Mouse (Mus musculus) lung, adult 10 weeks (tissue): ENCODE results near the gene Dnase1l2. TPM values are rescaled to one million over a fixed set of nuclear protein-coding genes. Genes with fewer than 3 reads are reported as not detected.

Experiments used
- polyA plus RNA-seq: library from polyadenylated mRNA; stranded (reverse); fragments of 350-450 nt; fragmentation: Illumina TruSeq; extraction: RNeasy Lipid Tissue Mini Kit (QIAGEN cat#74804); gene quantifications from one replicate; pipeline ENCODE4 v1.2.3, GENCODE M21; 2014; ENCODE audit warnings: low read depth, low replicate concordance; ENCODE audit not compliant: insufficient read depth

Gene Dnase1l2
- polyA plus RNA-seq = 4.0 TPM

DNA sequence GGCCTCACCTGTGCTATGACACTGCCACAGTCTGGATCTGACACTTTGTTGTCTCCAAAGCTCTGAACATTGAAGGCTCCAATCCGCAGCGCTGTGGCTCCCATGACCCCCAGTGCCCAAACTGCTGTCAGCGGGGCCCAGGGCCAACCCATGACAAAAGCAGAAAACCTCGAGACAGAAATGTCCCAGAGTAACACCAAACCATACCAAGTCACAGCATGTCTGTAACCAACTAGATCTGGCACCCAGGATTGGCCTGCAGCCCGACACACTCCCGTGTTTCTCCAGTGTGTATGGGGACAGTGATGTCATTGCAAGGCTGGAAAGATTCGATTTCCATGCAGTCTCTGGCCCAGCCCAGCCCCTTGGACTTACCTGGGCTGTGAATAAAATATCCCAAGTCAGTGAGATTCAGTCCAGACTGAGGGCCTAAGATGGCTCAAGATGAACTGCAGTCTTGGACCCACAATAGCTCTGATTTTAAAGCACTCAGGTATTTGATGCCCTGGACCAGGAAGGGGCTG, at the start of gene Dnase1l2:
Gene Dnase1l2 (minus strand): TSS at position 474 of the 524 bp plus-strand sequence.

GRCm38 (mm10) chr17:24488186-24488661, 45.3 kb upstream of the Dnase1l2 start, which contains the start of gene Caskin1:
TSS of gene Caskin1 (plus strand) at chr17:24488601.

DNA sequence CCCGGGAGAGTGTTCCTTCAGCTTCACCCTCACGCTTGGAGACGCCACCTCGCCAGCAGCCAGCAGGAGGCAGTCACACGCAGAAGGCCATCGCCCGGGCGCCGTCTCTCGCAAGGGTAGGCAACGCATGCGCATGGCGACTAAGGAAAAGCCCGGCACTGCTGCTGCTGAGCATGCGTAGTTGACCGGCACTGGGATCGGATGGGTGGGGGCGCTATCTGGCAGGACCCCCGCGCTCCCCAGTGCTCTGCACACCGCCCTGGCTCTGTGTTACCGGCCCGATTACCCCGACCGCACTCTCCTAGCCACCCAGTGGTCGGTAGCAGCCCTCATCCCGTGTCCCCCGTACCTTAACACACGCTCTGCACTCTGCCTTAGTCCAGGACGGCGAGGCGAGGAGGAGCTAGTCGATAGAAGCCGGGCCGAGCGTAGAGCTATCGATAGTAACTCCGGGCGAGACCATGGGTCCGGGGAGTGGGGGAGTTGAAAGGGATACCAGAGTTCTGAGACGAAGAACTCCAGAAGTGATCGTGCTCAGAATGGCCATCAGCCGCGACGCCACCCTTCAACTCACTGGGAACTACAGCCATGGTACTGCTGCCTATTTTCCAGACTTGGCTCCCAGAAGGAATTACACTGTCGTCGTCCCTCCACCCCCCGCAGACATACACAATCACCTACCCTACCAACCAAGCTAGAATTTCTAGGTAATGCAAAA, 35.9 kb upstream of the Dnase1l2 start, which contains the start of gene Mlst8:
Gene Mlst8 (minus strand): TSS at position 416 of the 718 bp plus-strand sequence.

DNA sequence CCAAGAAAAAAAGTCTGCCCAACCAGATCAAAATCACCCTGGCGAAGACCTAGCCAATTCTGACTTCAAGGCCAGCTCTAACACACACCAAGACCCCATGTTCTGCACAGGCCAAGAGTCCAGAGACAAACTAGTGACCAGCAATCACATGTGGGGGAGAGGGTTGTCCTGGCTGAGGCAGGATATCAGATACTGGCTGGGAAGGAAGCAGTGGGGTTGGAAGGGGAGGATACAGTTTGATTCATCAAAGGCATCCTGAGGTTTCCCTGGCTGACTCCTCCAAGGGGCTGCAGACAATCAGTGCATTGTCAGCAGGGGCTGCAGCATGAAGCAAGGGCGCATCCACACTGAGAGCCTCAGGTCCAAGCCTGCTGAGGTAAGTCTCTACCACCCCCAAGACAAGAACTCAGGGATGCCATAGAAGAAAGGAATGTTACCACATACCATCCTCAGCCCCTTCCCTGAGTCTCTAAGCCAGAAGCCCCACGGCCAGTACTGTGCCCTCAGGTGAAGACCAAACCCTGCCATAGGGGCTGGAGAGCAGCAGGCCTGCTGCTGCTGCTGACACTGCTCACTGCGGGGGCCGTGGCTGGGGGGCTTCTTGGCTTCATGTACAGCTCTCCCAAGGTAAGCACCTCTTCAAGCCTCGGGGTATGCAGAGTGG, 30.8 kb upstream of the Dnase1l2 start, which contains the start of gene Bricd5:
Gene Bricd5 (plus strand): TSS at position 273 of the 664 bp plus-strand sequence.

GRCm38 (mm10) chr17:24469910-24470602, 27.2 kb upstream of the Dnase1l2 start, which contains the start of the genes E4f1 and Pgp:
TSS of gene E4f1 (minus strand) at chr17:24470313.
TSS of gene Pgp (plus strand) at chr17:24470392.

DNA sequence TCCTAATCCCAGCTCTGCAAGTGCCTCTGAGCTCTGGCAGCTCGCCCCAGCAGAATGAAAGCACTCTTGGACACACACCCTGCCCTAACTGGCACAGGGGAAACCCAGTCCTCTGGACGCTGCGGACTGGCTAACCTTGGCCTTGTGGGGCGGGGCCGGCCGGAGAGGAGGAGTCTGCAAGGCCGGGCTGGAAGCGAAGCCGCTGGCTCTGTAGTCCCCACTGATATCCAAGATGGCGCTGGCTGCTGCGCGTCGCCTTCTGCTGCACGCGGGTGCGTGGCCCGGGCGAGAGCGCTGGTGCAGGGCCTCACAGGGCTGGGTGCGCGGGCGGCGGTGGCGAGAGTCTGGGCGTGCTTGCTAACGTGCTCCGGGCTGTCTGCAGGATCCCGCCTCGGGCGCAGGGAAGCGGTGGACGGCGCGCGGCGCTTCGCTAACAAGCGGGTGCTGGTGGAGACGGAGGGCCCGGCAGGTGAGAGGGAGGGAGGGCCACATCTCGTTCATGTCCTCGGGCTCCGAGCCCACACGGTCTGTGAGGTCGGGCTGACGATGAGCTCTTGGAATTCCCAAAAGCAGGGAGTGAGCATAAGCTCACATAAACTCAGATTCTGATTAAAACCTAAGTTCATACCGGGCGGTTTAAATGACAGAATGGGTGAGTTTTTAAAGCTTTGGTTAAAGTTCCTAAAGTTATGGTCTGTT, 16.3 kb downstream of the Dnase1l2 start, which contains the start of gene Eci1:
Gene Eci1 (plus strand): TSS at position 171 of the 699 bp plus-strand sequence.

GRCm38 (mm10) chr17:24414230-24414976, 28.5 kb downstream of the Dnase1l2 start, which contains the start of gene Rnps1:
TSS of gene Rnps1 (plus strand) at chr17:24414565.

Other genes with a start within 250 kb of the Dnase1l2 start
- 2.4 TPM for gene Tbc1d24, start 237.5 kb downstream of the Dnase1l2 start, polyA plus RNA-seq
- 2.2 TPM for gene Ntn3, start 233.6 kb downstream of the Dnase1l2 start, polyA plus RNA-seq
- 5.1 TPM for gene Tedc2, start 222.3 kb downstream of the Dnase1l2 start, polyA plus RNA-seq
- gene Ccnf, start 191.6 kb downstream of the Dnase1l2 start, polyA plus RNA-seq = 0.92 TPM
- gene Abca17, start 92.0 kb downstream of the Dnase1l2 start, polyA plus RNA-seq = 1.2 TPM
- 69.4 TPM for gene Abca3, start 91.2 kb downstream of the Dnase1l2 start, polyA plus RNA-seq
- gene Rnps1, start 28.5 kb downstream of the Dnase1l2 start, polyA plus RNA-seq = 55.3 TPM
- gene Eci1, start 16.5 kb downstream of the Dnase1l2 start, polyA plus RNA-seq = 68.8 TPM
- gene E4f1, start 27.2 kb upstream of the Dnase1l2 start, polyA plus RNA-seq = 21.7 TPM
- 20.4 TPM for gene Pgp, start 27.3 kb upstream of the Dnase1l2 start, polyA plus RNA-seq
- not detected for gene Bricd5, start 30.8 kb upstream of the Dnase1l2 start, polyA plus RNA-seq
- gene Mlst8, start 36.0 kb upstream of the Dnase1l2 start, polyA plus RNA-seq = 8.3 TPM
- 0.34 TPM for gene Caskin1, start 45.5 kb upstream of the Dnase1l2 start, polyA plus RNA-seq
- gene Traf7, start 84.8 kb upstream of the Dnase1l2 start, polyA plus RNA-seq = 59.5 TPM
- 0.42 TPM for gene Rab26, start 91.1 kb upstream of the Dnase1l2 start, polyA plus RNA-seq
- gene Pkd1, start 106.7 kb upstream of the Dnase1l2 start, polyA plus RNA-seq = 28.6 TPM
- gene Tsc2, start 189.5 kb upstream of the Dnase1l2 start, polyA plus RNA-seq = 60.0 TPM
- gene Nthl1, start 189.6 kb upstream of the Dnase1l2 start, polyA plus RNA-seq = 10.0 TPM
- gene Slc9a3r2, start 207.2 kb upstream of the Dnase1l2 start, polyA plus RNA-seq = 287 TPM
- gene Npw, start 215.4 kb upstream of the Dnase1l2 start, polyA plus RNA-seq = 29.8 TPM
- 17.1 TPM for gene Zfp598, start 226.6 kb upstream of the Dnase1l2 start, polyA plus RNA-seq
- gene Syngr3, start 246.8 kb upstream of the Dnase1l2 start, polyA plus RNA-seq = 0.15 TPM